Mouse (Mus musculus) thymus, postnatal 10 days (tissue): ENCODE data around the gene F8.
"Not testable (repeated sequence)": the region's sequence is repeated elsewhere in the genome, so short reads cannot be mapped to it uniquely, and the experiment has no call there.

Source experiments
- DNase-seq, 2 experiments: peaks; one replicate each; pipeline ENCODE4 v3.0.0; 2021; ENCODE audit warnings: low spot score in 2 of 2

The F8 gene

DNA sequence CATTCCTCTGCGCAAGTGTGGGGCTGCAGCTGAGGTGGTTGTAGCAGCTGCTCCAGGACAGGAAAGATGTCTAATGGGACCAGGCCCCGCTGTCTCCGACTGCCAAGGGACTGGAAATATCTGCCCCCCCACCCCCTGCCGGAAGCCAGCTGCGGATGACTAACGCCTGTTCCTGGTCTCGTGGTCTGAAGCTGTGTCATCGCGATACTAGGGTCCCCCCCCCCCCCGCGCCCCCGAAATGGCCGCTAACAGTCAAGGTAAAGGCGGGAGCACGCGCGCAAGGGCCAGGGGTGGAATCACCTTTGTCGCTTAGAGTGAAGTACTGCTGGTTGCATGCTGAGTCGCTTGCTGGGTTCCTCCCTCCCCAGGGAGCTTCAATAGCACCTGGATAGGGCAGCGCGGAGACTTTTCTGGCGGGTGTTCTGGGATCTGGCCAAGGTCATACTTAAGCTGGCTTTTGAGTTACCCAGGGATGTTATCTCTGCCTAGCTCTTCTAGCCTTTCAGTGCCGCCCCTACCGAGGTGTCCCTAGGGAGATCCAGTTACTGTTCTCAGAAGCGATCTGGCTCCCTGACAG is at the start of gene F8, which contains the start of gene Fundc2:
Gene F8 (minus strand): TSS at position 421 of the 577 bp plus-strand sequence.
Gene Fundc2 (plus strand): TSS at position 205 of the 577 bp plus-strand sequence.
- peak; percentile 46 to 72 for DNase-seq

DNA sequence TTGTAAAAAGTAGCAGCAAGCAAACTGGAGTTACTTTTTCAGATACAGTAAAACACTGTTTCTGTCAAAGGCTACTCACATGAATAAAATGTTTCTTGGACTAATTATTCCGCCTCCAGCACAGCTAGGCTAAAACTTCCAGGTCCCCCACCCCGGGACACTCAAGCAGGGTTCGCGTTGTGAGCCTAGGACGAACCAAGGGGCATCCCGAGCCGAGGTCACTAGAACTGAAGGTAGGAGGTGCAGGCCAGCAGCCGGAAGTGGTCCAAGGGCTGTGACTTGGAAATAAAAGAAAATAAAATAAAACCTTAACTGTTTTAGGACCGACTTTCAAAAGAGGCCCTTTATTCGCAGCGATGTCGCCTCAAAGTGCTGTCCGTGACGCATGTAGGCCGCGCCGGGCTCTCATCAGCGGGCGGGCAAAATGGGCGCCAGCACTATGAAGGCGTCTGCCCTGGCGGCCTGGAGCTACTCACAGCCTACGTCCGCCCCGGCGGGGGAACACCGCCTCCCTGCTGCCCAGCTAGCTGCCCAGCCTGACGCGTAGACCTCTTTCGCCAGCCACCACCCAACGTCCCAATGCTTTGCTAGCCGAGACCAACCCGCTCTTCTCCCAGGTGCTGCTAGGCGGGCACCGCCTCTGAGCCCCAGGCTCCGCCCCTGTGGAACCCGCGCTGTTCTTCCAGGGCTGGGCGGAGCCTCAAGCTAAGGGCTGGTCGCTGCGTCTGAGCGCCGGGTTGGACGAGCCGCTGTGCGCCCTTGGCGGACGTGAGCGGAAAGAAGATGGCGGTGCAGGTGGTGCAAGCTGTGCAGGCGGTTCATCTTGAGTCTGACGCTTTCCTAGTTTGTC is 33.7 kb upstream of the F8 start, which contains the start of the genes Cmc4, Mtcp1 and Brcc3:
Gene Cmc4 (minus strand): TSS at position 649 of the 850 bp plus-strand sequence.
Gene Mtcp1 (minus strand): TSS at position 653 of the 850 bp plus-strand sequence.
Gene Brcc3 (plus strand): TSS at position 693 of the 850 bp plus-strand sequence.
- peak; percentile 80 for DNase-seq

DNA sequence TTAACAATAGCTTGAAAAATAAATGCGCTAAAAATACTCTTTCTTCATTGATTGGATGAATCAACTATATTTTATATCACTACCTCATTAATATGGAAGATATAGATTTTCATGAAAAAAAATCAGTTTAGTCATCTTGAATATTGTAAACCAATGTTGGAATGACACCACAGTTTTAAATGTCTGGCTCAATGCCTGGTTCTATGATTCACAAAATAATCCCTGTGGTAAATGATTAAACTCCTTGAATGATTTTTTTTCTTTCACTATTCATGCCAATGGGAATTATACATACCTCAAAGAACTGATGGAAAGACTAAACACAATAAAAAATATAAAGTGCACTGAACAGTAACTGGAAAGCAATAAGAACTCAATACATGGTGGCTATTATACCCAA is 27.3 kb upstream of the F8 start:
- DNase-seq, result no peak

DNA sequence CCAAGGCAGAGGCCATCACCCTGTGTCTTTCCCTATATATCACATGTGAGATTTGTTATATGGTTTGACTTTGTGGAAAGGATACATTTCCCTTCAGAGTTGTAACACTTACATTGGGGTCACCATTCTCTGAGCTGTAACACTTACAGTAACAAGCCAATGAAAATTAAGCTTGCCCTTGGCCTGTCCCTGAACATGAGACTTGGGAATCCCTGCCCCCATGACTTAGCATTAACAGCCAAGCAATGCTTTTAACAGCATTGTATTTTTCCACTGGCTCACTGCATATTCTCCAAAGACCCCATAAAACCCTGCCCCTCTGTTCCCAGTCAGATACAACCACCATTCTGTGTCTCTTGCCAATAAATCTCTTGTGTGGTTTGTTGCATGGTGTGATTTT is 20.9 kb upstream of the F8 start:
- no peak for DNase-seq

DNA sequence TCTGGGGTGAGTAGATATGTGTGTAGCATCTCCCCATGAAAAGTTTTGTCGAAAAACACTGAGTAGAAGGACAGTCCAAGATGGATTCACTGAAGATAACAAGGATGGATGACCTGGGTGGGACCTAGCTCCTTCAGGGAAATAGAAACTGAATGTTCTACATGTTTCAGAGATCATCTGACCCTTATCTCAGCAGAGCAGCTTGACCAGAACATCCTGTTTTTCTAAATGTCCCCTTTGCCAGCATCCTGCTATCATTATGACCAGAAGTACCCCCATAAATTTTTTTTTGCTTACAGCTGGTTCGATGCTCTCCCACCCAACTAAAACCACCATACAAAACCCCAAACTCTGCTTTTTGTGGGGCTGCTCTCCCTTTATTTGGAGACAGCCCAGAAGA is 20.3 kb upstream of the F8 start:
- no peak for DNase-seq

DNA sequence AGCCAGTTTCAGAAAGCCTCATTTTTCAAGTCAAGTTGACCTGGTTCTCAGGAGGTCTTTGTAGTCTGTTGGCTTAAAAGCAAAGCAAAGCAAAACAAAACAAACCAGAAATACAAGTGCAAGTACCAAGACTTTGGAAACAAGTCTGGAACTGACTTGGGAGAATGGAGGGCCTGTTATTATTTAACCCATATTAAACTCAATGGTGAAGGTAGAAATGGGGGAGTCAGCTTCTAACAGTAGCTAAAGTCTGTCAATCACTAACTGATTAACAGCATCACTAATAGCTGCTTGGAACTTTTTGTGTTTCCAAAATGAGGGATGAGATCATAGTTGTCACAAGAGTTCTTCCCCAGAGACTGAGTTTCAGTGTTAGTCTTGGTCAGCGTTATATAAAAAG is 17.1 kb upstream of the F8 start:
- no peak for DNase-seq

DNA sequence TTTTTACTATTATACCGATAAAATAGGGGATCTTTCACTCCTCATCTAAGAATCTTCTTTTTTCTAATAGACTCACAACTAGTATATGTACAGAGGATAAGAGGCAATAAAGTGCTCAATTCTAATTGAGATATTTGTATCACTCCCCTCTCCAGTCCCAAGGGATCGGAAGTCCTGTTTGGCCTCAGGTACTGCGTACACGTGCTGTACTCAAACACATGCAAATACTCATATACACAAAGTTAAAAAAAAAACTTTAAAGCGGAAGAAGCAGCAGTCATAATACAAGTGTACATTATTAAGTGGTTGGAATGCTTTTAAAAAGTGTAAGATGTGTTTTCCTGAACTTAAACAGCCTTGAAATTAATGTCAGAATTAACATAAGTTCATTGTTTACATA is 716 bp downstream of the F8 start:
- no peak for DNase-seq

DNA sequence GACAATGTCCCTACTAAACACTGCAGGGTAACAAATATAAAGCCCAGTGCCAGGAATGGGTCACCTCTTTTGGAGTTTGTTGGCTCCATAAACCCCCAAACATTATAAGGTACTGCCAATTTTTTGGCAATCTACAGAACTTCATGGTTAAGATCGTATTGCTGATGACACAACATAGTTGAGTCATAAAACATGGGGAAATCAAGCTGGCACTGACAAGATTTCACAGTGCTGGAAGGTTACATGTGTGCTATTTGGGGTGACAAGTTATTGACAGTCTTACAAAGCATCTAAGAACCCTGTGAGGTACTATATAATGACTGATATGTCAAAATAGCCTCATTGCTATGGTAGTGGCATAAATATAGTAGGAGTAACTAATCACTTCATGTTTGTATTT is 1.2 kb downstream of the F8 start:
- no peak for DNase-seq

DNA sequence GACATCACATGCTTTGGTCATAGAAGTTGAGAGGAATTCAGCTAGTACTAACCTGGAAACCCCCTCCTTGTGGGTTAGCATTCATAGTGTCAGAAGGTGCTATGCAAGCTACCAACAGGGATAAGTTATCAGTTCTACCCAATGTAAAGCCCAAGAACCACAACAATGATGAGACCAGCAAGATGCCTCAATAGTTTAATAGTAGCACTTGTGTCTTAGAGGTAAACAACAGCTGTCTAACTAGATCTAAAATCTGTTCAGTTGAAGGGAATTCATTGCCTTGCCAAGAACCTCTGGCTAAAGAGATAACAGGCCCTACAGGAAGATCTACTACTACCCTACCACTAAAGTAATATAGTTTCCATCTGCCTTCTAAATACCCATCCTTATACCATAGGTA is 5.6 kb downstream of the F8 start:
- no peak for DNase-seq

DNA sequence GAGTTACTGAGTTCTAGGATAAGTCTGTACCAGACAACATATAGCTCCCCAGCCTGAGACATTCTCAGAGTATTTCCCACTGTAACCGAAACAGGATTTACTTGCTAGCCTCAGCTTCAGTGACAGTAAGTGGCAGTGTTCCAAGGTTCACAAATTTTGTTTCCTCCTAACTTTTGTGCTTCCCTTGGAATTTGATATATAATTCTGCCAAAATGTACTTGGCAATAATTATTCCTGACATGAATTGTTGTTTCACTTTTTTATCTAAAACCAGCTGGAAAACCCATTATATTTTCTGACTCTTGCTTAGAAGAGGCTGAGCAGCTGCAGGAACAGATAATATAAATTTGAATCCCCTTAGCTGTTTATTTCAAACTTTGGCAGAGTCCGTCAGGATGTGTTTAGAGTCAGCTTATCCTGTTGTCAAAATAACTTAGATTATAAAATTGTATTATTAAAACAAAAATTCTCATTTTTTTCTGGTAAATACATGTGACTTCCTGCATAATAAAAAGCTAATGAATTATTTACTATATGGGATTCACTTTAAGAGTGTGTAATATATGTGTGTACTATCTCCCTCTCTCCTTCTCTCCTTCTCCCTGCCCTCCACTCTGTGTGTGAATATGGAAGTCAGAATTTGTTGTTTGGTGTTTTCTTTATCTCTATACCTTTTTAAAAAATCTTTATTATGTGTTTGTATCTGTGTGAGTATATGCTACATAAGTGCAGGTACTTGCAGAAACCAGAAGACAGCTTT is 9.6 kb downstream of the F8 start:
- no peak for DNase-seq

DNA sequence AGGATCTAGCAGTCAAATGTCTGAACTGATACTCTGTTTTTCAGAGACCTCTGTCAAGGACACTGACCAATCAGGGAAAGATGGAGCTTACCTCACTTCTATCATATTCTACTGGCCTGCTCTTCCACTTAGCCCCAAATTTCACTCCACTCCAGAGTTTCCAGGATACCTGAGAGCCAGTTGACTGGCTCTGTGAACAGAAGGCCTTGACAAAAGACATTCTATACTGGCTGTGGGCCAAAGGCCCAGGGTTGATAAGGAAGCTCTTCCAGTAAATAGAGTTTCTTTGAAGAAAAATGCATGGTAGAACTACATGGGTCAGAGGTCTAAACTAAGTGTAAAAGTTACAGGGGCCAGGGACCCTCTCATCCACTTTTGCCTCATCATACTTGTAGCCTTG is 12.2 kb downstream of the F8 start:
- DNase-seq, result no peak

DNA sequence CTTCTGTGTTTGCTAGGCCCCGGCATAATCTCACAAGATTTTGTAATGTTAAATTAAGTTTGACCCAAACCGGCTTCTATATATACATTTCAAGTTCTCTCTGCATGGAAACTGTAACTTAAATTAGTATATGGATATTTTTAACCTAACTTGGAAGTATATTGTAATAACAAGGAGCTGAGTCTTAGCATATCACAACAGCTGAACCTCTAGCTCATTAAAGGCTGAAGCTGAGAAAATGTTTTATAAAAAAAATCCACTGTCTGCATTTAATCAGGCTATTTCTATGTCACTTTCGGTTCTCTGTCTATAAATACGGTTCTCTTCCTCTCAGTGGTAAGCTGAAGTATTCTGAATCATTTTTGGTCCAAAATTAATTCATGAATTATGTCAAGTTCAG is 58.9 kb downstream of the F8 start:
- DNase-seq, result no peak

DNA sequence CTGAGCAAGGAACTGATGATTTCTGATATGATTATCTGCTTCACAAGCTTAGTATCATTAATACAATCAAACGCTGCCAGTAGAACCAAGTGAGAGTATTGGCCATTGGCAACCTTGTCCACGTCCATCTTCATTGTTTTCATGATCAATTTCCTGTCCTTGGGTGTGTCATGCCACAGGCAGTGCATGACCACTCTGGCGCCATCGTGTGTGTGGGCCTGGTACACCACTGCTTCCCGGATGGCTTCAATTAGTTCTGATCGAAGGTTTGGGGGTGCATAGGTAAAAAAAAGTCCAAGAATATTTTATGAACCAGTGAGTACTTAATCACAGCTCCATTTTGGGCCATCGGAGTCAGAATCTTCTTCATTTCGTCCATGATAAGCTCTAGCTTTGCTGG is 110.7 kb downstream of the F8 start:
- peak in 1 of 2 experiments; percentile 2 for DNase-seq

DNA sequence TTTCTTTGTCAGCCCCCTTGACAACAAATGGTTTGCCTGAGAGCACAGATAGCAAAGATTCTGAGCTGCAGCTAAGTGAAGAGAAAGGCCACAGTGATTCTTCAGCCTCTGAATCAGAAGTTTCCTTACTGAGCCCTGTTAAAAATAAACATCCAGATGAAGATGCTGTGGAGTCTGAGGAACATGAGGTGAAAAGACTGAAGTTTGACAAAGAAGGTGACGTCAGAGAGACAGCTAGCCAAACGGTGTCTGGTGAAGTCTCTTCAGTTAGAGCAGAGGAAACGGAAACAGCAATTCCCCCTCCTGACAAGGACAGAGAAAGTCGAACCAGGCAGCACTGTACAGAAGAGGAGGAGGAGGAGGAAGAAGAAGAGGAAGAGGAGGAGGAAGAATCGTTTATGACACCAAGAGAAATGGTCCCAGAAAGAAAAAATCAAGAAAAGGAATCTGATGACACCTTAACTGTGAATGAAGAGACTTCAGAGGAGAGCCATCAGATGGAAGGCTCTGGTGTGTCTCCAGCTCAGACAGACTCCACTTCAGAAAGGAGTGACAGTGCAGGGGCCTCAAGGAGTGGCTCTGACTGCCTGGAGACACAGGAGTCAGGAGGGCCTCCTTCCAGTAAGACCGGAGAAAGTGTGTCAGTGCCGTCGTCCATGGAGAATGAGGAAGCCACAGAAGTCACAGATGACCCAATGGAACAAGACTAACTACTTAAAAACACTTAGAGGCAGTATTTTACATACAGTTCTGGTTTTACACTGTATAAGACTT is 148.6 kb downstream of the F8 start:
- not testable (repeated sequence) for DNase-seq

DNA sequence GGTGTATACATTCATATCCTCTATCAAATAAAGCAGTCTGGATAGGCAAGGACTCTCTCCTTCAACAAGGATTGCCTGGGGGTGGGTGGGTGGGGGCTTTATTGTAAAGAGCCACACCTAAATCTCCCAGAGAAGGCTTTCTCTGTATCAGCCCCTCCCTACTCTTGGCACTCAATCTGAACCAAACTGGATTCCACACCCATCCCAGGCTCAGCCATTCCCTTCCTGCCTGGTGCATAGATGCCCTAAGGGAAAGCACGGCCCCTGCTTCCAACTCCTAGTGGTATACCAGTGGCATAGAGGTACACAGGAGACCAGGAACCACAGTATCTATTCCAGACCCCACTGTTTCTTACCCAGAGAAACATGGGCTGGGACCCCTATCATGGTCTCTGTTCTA is 151.0 kb downstream of the F8 start:
- no peak for DNase-seq

DNA sequence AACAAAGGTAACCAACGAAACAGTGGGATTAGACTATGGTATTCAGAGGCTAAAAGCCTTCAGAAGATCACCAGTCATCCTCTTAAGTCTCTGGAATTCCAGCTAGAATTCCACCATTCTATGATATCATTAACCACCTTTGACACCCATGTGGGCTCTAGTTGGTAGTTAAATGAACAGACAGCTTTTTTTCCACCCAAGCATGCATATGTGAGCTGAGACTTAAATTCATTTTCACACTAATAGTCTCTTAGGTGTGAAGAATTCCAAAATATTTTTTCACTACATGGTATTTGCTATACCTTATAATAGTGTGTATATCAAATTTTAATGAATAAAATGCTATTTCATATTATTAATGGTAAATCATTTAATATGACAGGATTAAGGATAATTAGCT is 218.7 kb downstream of the F8 start, which contains the start of gene Smim9:
Gene Smim9 (minus strand): TSS at position 101 of the 400 bp plus-strand sequence.
- DNase-seq, result no peak

DNA sequence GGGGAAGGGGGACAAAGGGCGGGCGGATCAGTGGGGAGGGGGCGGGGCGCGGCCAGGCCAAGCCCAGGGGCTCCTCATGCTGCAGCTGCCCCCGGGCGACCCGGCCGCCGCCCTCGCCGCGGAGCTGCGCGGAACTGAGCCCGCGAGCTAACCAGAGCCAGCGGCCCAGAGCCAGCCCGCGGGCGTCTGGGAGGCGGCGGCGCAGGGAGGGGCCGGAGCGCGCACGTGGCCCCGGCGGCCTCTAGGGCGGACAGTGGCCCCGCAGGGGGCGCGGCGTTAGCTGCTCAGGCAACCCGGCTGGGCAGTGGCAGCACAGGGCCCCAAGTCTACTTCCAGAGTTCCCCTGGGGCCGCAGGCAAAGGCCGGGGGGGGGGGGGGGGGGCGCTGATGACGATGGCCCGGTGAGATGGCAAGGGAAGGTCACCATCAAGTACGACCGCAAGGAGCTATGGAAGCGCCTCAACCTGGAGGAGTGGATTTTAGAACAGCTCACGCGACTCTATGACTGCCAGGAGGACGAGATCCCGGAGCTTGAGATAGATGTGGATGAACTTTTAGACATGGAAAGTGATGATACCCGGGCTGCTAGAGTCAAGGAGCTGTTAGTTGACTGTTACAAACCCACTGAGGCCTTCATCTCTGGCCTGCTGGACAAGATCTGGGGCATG is 226.7 kb downstream of the F8 start:
- DNase-seq, result peak in 1 of 2 experiments; percentile 2

DNA sequence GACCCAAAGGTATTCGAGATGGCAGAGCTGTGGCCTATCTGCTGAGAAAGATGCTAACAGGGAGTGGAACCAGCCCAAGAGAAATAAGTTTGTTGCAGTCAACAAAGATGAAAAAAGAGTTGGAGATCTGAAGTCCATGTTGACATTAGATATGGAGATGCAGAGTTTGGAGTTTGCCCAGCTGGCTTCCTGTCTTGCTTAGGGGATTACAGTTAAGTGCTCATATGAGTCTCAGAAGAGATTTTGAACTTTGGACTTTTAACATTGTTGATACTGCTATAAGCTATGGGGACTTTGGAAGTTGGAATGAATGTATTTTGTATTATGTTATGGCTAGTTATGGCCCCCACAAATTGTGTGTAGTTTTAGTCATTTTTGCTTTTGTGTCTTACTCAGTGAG is 230.2 kb downstream of the F8 start:
- DNase-seq, result no peak

DNA sequence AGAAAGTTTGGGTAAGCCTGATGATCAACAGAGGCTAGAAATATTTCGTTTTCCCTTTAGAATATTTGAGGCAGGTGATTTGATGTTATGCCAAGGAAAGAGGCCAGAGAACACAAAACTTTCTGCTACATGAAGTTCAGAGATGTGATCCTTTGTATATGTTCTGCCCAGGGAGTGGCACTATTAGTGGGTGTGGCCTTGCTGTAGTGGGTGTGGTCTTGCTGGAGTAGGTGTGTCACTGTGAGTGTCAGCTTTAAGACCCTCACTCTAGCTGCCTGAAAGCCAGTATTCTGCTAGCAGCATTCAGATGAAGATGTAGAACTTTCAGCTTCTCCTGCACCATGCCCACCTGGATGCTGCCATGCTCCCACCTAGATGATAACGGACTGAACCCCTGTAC is 232.1 kb downstream of the F8 start:
- DNase-seq, result no peak

DNA sequence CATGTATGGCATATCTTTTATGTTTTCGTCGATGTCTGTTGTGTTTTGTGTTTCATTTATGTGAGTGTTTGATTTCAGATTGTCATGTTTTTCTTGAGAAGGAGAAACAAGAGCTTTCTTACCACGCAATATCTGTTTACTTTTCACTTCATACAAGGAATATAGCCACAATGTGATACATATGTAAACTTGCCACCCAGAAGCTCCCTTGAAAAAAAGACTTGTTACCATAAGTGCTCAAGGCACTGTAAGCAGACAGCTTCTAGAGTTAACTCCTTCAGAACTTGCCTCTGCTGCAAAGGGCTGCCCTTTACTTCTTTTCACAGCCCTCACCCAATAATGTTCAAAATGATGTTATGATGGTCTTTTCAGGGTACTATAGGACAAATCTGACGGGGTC is 234.0 kb downstream of the F8 start:
- DNase-seq, result no peak

DNA sequence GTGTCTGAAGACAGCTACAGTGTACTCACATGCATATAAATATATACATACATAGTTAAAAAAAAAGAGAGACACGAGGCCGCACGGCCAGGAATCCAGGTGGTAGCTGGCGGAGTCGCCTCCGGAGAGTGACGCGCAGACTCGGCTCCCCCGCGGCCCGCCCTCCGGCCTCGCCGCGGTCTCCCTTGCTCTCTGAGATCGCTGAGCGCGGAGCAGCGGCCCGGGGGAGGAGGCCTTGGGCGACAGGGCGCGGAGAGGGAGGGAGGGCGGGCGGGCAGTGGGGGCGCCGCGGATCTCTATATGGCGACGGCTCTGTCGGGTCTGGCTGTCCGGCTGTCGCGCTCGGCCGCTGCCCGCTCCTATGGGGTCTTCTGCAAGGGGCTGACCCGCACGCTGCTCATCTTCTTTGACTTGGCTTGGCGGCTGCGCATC is 239.3 kb downstream of the F8 start:
- peak in 1 of 2 experiments; percentile 16 for DNase-seq
